In genomic region chr16:78067532-78068118, GRCm38 (mm10) we compare ENCODE assay signal across 28 mouse cellular contexts.
DNase-seq lines count a peak whose midpoint lies in the region; ATAC-seq and TF ChIP-seq lines count a peak whose summit lies in the region.
"Had no signal": no experiment of that assay in that cellular context is flagged by ENCODE, and none has a peak within 500 bp of the region (broad histone marks: within the 10 kb centered on the region; RNA-seq: fewer than 3 reads in every experiment).

No protein-coding gene starts in this region.

- H3K9ac ChIP-seq in limb, embryonic 12.5 days (replicated peaks), result no peak overlapping the region
- H3K9ac ChIP-seq in embryonic facial prominence, embryonic 15.5 days, result no peak overlapping the region
- H3K9ac ChIP-seq in limb, embryonic 14.5 days (ENCODE audit: low read depth, low read length, severe bottlenecking), result no peak overlapping the region
- H3K9ac ChIP-seq in heart, embryonic 12.5 days, result no peak overlapping the region
- H3K9ac ChIP-seq: forebrain, embryonic 12.5 days; hindbrain, embryonic 12.5 days; hindbrain, embryonic 15.5 days; intestine, embryonic 15.5 days had no signal

- no peak; the same call in 1 of the 2 replicates for ATAC-seq in limb, embryonic 12.5 days (ENCODE audit: insufficient number of reproducible peaks, insufficient read depth, low FRiP score, low TSS enrichment, low read depth)
- ATAC-seq in embryonic facial prominence, embryonic 15.5 days (ENCODE audit: insufficient number of reproducible peaks, low FRiP score, low TSS enrichment, low read depth), result no peak
- ATAC-seq in limb, embryonic 14.5 days (ENCODE audit: low FRiP score, low read depth), result peak; percentile 67
- no peak for ATAC-seq in heart, embryonic 12.5 days (ENCODE audit: insufficient number of reproducible peaks, low FRiP score)
- ATAC-seq: forebrain, embryonic 16.5 days; intestine, embryonic 15.5 days; Patski had no signal

- TF ChIP-seq POLR2A in limb, embryonic 14.5 days (IDR thresholded peaks at IDR 0.05; ENCODE audit: borderline replicate concordance, extremely low read depth, insufficient read depth, insufficient read length), result no peak

- no peaks in the 10 kb centered on the region for H3K9me3 ChIP-seq in limb, embryonic 12.5 days
- no peaks in the 10 kb centered on the region for H3K9me3 ChIP-seq in limb, embryonic 10.5 days (replicated peaks)
- no peaks in the 10 kb centered on the region for H3K9me3 ChIP-seq in embryonic facial prominence, embryonic 15.5 days (replicated peaks)
- no peaks in the 10 kb centered on the region for H3K9me3 ChIP-seq in limb, embryonic 14.5 days (ENCODE audit: control insufficient read depth, low read length)
- H3K9me3 ChIP-seq in heart, embryonic 12.5 days (replicated peaks), result no peaks in the 10 kb centered on the region
- H3K9me3 ChIP-seq: forebrain, embryonic 12.5 days; heart, embryonic 10.5 days; hindbrain, embryonic 12.5 days; hindbrain, embryonic 15.5 days; intestine, embryonic 15.5 days had no signal

- no peaks in the 10 kb centered on the region for H3K27me3 ChIP-seq in limb, embryonic 12.5 days
- no peaks in the 10 kb centered on the region for H3K27me3 ChIP-seq in limb, embryonic 10.5 days (ENCODE audit: low read depth, poor library complexity, severe bottlenecking)
- H3K27me3 ChIP-seq in embryonic facial prominence, embryonic 15.5 days, result no peaks in the 10 kb centered on the region; the same call in 1 of the 2 replicates
- H3K27me3 ChIP-seq in limb, embryonic 14.5 days (ENCODE audit: control insufficient read depth, insufficient read depth, low read length), result no peaks in the 10 kb centered on the region
- no peaks in the 10 kb centered on the region for H3K27me3 ChIP-seq in heart, embryonic 12.5 days (replicated peaks)
- H3K27me3 ChIP-seq: CH12.LX; forebrain, embryonic 12.5 days; hindbrain, embryonic 12.5 days; hindbrain, embryonic 15.5 days; intestine, embryonic 15.5 days had no signal

- no peak overlapping the region for H3K4me2 ChIP-seq in limb, embryonic 12.5 days
- no peak overlapping the region for H3K4me2 ChIP-seq in embryonic facial prominence, embryonic 15.5 days (replicated peaks)
- no peak overlapping the region for H3K4me2 ChIP-seq in limb, embryonic 14.5 days (replicated peaks; ENCODE audit: low read depth, low read length, severe bottlenecking)
- no peak overlapping the region for H3K4me2 ChIP-seq in heart, embryonic 12.5 days
- H3K4me2 ChIP-seq: forebrain, embryonic 12.5 days; hindbrain, embryonic 12.5 days; hindbrain, embryonic 15.5 days; intestine, embryonic 15.5 days had no signal

- no peak overlapping the region for H3K4me3 ChIP-seq in limb, embryonic 12.5 days (replicated peaks)
- H3K4me3 ChIP-seq in limb, embryonic 10.5 days, result no peak overlapping the region
- H3K4me3 ChIP-seq in embryonic facial prominence, embryonic 15.5 days (replicated peaks), result no peak overlapping the region
- H3K4me3 ChIP-seq in limb, embryonic 14.5 days (replicated peaks; ENCODE audit: low read length), result no peak overlapping the region
- no peak overlapping the region for H3K4me3 ChIP-seq in heart, embryonic 12.5 days
- H3K4me3 ChIP-seq: erythroblast, embryonic 14.5 days; forebrain, embryonic 12.5 days; gastrocnemius, adult 2 months; heart, adult 2 months; heart, embryonic 10.5 days; hindbrain, embryonic 12.5 days; hindbrain, embryonic 15.5 days; intestine, embryonic 15.5 days had no signal

- 47% methylated on average over 10 of the region's 10 CpGs for WGBS in limb, embryonic 12.5 days
- 75% methylated on average over 10 of the region's 10 CpGs for WGBS in limb, embryonic 10.5 days
- WGBS in embryonic facial prominence, embryonic 15.5 days, result 46% methylated on average over 10 of the region's 10 CpGs
- 32% methylated on average over 10 of the region's 10 CpGs for WGBS in limb, embryonic 14.5 days
- 77% methylated on average over 10 of the region's 10 CpGs for WGBS in heart, embryonic 12.5 days

- peak overlapping the region; percentile 50; the same call in 1 of the 2 replicates for H3K27ac ChIP-seq in limb, embryonic 12.5 days
- no peak overlapping the region for H3K27ac ChIP-seq in limb, embryonic 10.5 days
- peak overlapping the region; percentile 4; the same call in 1 of the 2 replicates for H3K27ac ChIP-seq in embryonic facial prominence, embryonic 15.5 days (replicated peaks)
- peak overlapping the region; percentile 43; the same call in 1 of the 2 replicates for H3K27ac ChIP-seq in limb, embryonic 14.5 days (replicated peaks; ENCODE audit: low read depth, low read length)
- H3K27ac ChIP-seq in heart, embryonic 12.5 days (ENCODE audit: poor library complexity, severe bottlenecking), result no peak overlapping the region
- H3K27ac ChIP-seq: forebrain, embryonic 12.5 days; gastrocnemius, adult 2 months; heart, adult 2 months; heart, embryonic 10.5 days; hindbrain, embryonic 12.5 days; hindbrain, embryonic 15.5 days; intestine, embryonic 15.5 days had no signal

- H3K4me1 ChIP-seq in limb, embryonic 12.5 days (replicated peaks), result peaks cover 20% of the 10 kb centered on the region; the same call in 1 of the 2 replicates
- H3K4me1 ChIP-seq in limb, embryonic 10.5 days, result peaks cover 13% of the 10 kb centered on the region
- H3K4me1 ChIP-seq in embryonic facial prominence, embryonic 15.5 days, result no peaks in the 10 kb centered on the region
- H3K4me1 ChIP-seq in limb, embryonic 14.5 days (ENCODE audit: control insufficient read depth, insufficient read depth, low read length), result peaks cover 6% of the 10 kb centered on the region; the same call in 1 of the 2 replicates
- no peaks in the 10 kb centered on the region for H3K4me1 ChIP-seq in heart, embryonic 12.5 days (replicated peaks)
- H3K4me1 ChIP-seq: forebrain, embryonic 12.5 days; heart, embryonic 10.5 days; hindbrain, embryonic 12.5 days; hindbrain, embryonic 15.5 days; intestine, embryonic 15.5 days had no signal

- DNase-seq in limb, embryonic 10.5 days (ENCODE audit: low spot score), result no peak
- peak; percentile 56 for DNase-seq in limb, embryonic 14.5 days (ENCODE audit: low spot score)
- DNase-seq in adrenal gland, postnatal 4 days (ENCODE audit: low spot score in 2 of 2), result no peak
- DNase-seq in adrenal gland, postnatal 25 days, result no peak
- DNase-seq: adrenal gland, postnatal 10 days; B cell, adult 2 months; cerebellum, adult 11-12 months; cerebellum, adult 8-10 months; cerebellum, postnatal 10 days; cerebellum, postnatal 36 days; embryo, embryonic 11 days; gastrocnemius, adult 2 months; gastrocnemius, postnatal 25 days; heart, adult 2 months; kidney, adult 11 months had no signal

- H3K36me3 ChIP-seq in limb, embryonic 12.5 days, result no peaks in the 10 kb centered on the region
- no peaks in the 10 kb centered on the region for H3K36me3 ChIP-seq in limb, embryonic 10.5 days
- H3K36me3 ChIP-seq in embryonic facial prominence, embryonic 15.5 days, result no peaks in the 10 kb centered on the region
- H3K36me3 ChIP-seq in limb, embryonic 14.5 days (ENCODE audit: control insufficient read depth, insufficient read depth, low read length), result no peaks in the 10 kb centered on the region
- no peaks in the 10 kb centered on the region for H3K36me3 ChIP-seq in heart, embryonic 12.5 days
- H3K36me3 ChIP-seq: forebrain, embryonic 12.5 days; G1E; heart, embryonic 10.5 days; hindbrain, embryonic 12.5 days; hindbrain, embryonic 15.5 days; intestine, embryonic 15.5 days had no signal

Comparison
In these comparisons a context has a peak if more than half of its experiments do, and no peak if none do; other contexts are left out.
1. H3K27ac ChIP-seq: peak in limb, embryonic 12.5 days (single experiment), embryonic facial prominence, embryonic 15.5 days (single experiment) and limb, embryonic 14.5 days (single experiment); none in limb, embryonic 10.5 days (single experiment) and heart, embryonic 12.5 days (single experiment).